ENCODE assay signal across 25 mouse cellular contexts in genomic region chr8:91046370-91046769, GRCm38 (mm10). TPM values are rescaled to one million over a fixed set of nuclear protein-coding genes. Genes with fewer than 3 reads are reported as not detected.
A peak's percentile ranks its signal among the peaks of the same experiment; 100 is the strongest.
DNase-seq lines count a peak whose midpoint lies in the region; ATAC-seq and TF ChIP-seq lines count a peak whose summit lies in the region.
"Had no signal": no experiment of that assay in that cellular context is flagged by ENCODE, and none has a peak within 500 bp of the region (broad histone marks: within the 10 kb centered on the region; RNA-seq: fewer than 3 reads in every experiment).

No protein-coding gene starts in this region.

- ATAC-seq in kidney, embryonic 16.5 days (ENCODE audit: low FRiP score, low TSS enrichment) = peak; percentile 49; the same call in 1 of the 2 replicates
- no peak for ATAC-seq in limb, embryonic 15.5 days (ENCODE audit: insufficient number of reproducible peaks, low FRiP score, low TSS enrichment, low read depth)
- ATAC-seq in lung, postnatal 0 days = peak; percentile 80
- ATAC-seq in megakaryocyte progenitor cell, adult 5-6 weeks (replicated peaks; ENCODE audit: poor library complexity) = no peak
- ATAC-seq: forebrain, embryonic 13.5 days; inflammation-experienced regulatory T-cells, adult 6 months; midbrain, embryonic 16.5 days; Patski had no signal

- H3K9ac ChIP-seq in kidney, embryonic 16.5 days (replicated peaks; ENCODE audit: low read length) = no peak overlapping the region
- H3K9ac ChIP-seq in limb, embryonic 15.5 days = no peak overlapping the region
- no peak overlapping the region for H3K9ac ChIP-seq in lung, postnatal 0 days (replicated peaks; ENCODE audit: low read depth)
- H3K9ac ChIP-seq: forebrain, embryonic 13.5 days; hindbrain, embryonic 15.5 days; liver, embryonic 14.5 days had no signal

- TF ChIP-seq EP300 in lung, postnatal 0 days (IDR thresholded peaks at IDR 0.05) = no peak

- no peak overlapping the region for H3K27ac ChIP-seq in kidney, embryonic 16.5 days (ENCODE audit: low read length)
- H3K27ac ChIP-seq in limb, embryonic 15.5 days = 0 out of 2 replicates have a peak overlapping the region, but pooled peaks have one; percentile 13
- no peak overlapping the region for H3K27ac ChIP-seq in limb, embryonic 10.5 days
- H3K27ac ChIP-seq in lung, postnatal 0 days (ENCODE audit: low read length) = no peak overlapping the region
- H3K27ac ChIP-seq: forebrain, embryonic 13.5 days; hindbrain, embryonic 10.5 days; hindbrain, embryonic 15.5 days; liver, embryonic 14.5 days; midbrain, embryonic 10.5 days had no signal

- no peak for DNase-seq in kidney, adult 18-20 months
- DNase-seq in limb, embryonic 10.5 days (ENCODE audit: low spot score) = no peak
- peak; percentile 59 for DNase-seq in lung, postnatal 0 days (ENCODE audit: low spot score)
- DNase-seq in lung, postnatal 36 days = peak; percentile 5
- DNase-seq: adrenal gland, postnatal 10 days; cerebellum, adult 11 months; cerebellum, adult 9-10 months; cerebellum, postnatal 36 days; gastrocnemius, postnatal 14 days; heart, postnatal 14 days; layer of hippocampus, postnatal 36 days; left cerebral cortex, postnatal 4 days; liver; right cerebral cortex, postnatal 25 days had no signal

- 64% methylated on average over 4 of the region's 4 CpGs for WGBS in kidney, embryonic 16.5 days
- WGBS in limb, embryonic 15.5 days = 57% methylated on average over 4 of the region's 4 CpGs
- 89% methylated on average over 4 of the region's 4 CpGs for WGBS in limb, embryonic 10.5 days
- whole genome bisulfite sequencing in lung, postnatal 0 days = 50% methylated on average over 4 of the region's 4 CpGs

- 0 out of 2 replicates have a peak, but pooled peaks cover 2% of the 10 kb centered on the region for H3K4me1 ChIP-seq in kidney, embryonic 16.5 days (ENCODE audit: insufficient read depth, low read length)
- H3K4me1 ChIP-seq in limb, embryonic 15.5 days = peaks cover 3% of the 10 kb centered on the region; the same call in 1 of the 2 replicates
- no peaks in the 10 kb centered on the region for H3K4me1 ChIP-seq in limb, embryonic 10.5 days
- H3K4me1 ChIP-seq in lung, postnatal 0 days (ENCODE audit: insufficient read depth, low read depth, low read length) = no peaks in the 10 kb centered on the region
- H3K4me1 ChIP-seq: hindbrain, embryonic 10.5 days; hindbrain, embryonic 15.5 days; midbrain, embryonic 10.5 days had no signal

- TF ChIP-seq CTCF in lung, postnatal 0 days (IDR thresholded peaks at IDR 0.05) = no peak

- H3K27me3 ChIP-seq in kidney, embryonic 16.5 days (ENCODE audit: insufficient read depth, low read length) = no peaks in the 10 kb centered on the region
- no peaks in the 10 kb centered on the region for H3K27me3 ChIP-seq in limb, embryonic 15.5 days
- no peaks in the 10 kb centered on the region for H3K27me3 ChIP-seq in limb, embryonic 10.5 days (ENCODE audit: low read depth, poor library complexity, severe bottlenecking)
- no peaks in the 10 kb centered on the region for H3K27me3 ChIP-seq in lung, postnatal 0 days (replicated peaks; ENCODE audit: insufficient read depth, low read length)
- H3K27me3 ChIP-seq: forebrain, embryonic 13.5 days; hindbrain, embryonic 15.5 days; Patski had no signal

- no peak overlapping the region for H3K4me3 ChIP-seq in kidney, embryonic 16.5 days (ENCODE audit: low read length)
- no peak overlapping the region for H3K4me3 ChIP-seq in limb, embryonic 15.5 days
- no peak overlapping the region for H3K4me3 ChIP-seq in limb, embryonic 10.5 days
- no peak overlapping the region for H3K4me3 ChIP-seq in lung, postnatal 0 days (ENCODE audit: low read depth, low read length)
- H3K4me3 ChIP-seq: forebrain, embryonic 13.5 days; hindbrain, embryonic 10.5 days; hindbrain, embryonic 15.5 days; midbrain, embryonic 10.5 days had no signal

- no peaks in the 10 kb centered on the region for H3K9me3 ChIP-seq in kidney, embryonic 16.5 days (ENCODE audit: low read length)
- no peaks in the 10 kb centered on the region for H3K9me3 ChIP-seq in limb, embryonic 15.5 days
- H3K9me3 ChIP-seq in limb, embryonic 10.5 days (replicated peaks) = no peaks in the 10 kb centered on the region
- H3K9me3 ChIP-seq in lung, postnatal 0 days (ENCODE audit: low read length) = no peaks in the 10 kb centered on the region
- H3K9me3 ChIP-seq: forebrain, embryonic 13.5 days; hindbrain, embryonic 10.5 days; hindbrain, embryonic 15.5 days; midbrain, embryonic 10.5 days had no signal

- H3K4me2 ChIP-seq in kidney, embryonic 16.5 days (replicated peaks; ENCODE audit: low read depth, low read length) = no peak overlapping the region
- H3K4me2 ChIP-seq in limb, embryonic 15.5 days = no peak overlapping the region
- no peak overlapping the region for H3K4me2 ChIP-seq in lung, postnatal 0 days (replicated peaks; ENCODE audit: low read depth, low read length)
- H3K4me2 ChIP-seq: forebrain, embryonic 13.5 days; hindbrain, embryonic 15.5 days had no signal

- peaks cover 54% of the 10 kb centered on the region for H3K36me3 ChIP-seq in kidney, embryonic 16.5 days (ENCODE audit: insufficient read depth, low read length)
- H3K36me3 ChIP-seq in limb, embryonic 15.5 days = peaks cover 72% of the 10 kb centered on the region
- H3K36me3 ChIP-seq in limb, embryonic 10.5 days = peaks cover 87% of the 10 kb centered on the region
- H3K36me3 ChIP-seq in lung, postnatal 0 days (ENCODE audit: insufficient read depth, low read length) = 0 out of 2 replicates have a peak, but pooled peaks cover 4% of the 10 kb centered on the region

RNA-seq across cellular contexts. Expression of gene Rbl2, which starts 23.5 kb away (rescaled TPM):
- 19.1 and 22.8 TPM in 2 replicates for polyA plus RNA-seq in kidney, embryonic 16.5 days (2015; fragmentation: Nextera tagmentation; extraction: Ambion mirVana)
- 19.1 and 19.6 TPM in 2 replicates for polyA plus RNA-seq in limb, embryonic 15.5 days (2015; fragmentation: Nextera tagmentation; extraction: Ambion mirVana)
- 4.4 and 6.2 TPM in 2 replicates for polyA plus RNA-seq in limb, embryonic 10.5 days (2016; fragmentation: Nextera tagmentation; extraction: Ambion mirVana)
- 13.7 and 13.8 TPM in 2 replicates for polyA plus RNA-seq in lung, postnatal 0 days (2015; fragmentation: Nextera tagmentation; extraction: Ambion mirVana)
- 44.5 and 47.4 TPM in 2 replicates for total RNA-seq in megakaryocyte progenitor cell, adult 5-6 weeks (2015)
- 48.1 and 60.5 TPM in 2 replicates for total RNA-seq in megakaryocyte progenitor cell, adult 5-6 weeks (2017)

Comparison
In these comparisons a context has a peak if more than half of its experiments do, and no peak if none do; other contexts are left out.
1. ATAC-seq: peak in kidney, embryonic 16.5 days (single experiment) and lung, postnatal 0 days (single experiment); none in limb, embryonic 15.5 days (single experiment) and megakaryocyte progenitor cell, adult 5-6 weeks (single experiment).
2. DNase-seq: peak in lung, postnatal 0 days (single experiment) and lung, postnatal 36 days (single experiment); none in kidney, adult 18-20 months (single experiment) and limb, embryonic 10.5 days (single experiment).